Mouse (Mus musculus): Measurements from ENCODE around the gene Pom121.
A peak's percentile ranks its signal among the peaks of the same experiment; 100 is the strongest.

The Pom121 gene

GRCm38 (mm10) chr5:135394004-135394823, at the start of gene Pom121:
Gene Pom121, minus strand, starts transcription at chr5:135394546.
- DNase-seq (ENCODE audit: low read depth, low spot score): peak; percentile 93

DNA sequence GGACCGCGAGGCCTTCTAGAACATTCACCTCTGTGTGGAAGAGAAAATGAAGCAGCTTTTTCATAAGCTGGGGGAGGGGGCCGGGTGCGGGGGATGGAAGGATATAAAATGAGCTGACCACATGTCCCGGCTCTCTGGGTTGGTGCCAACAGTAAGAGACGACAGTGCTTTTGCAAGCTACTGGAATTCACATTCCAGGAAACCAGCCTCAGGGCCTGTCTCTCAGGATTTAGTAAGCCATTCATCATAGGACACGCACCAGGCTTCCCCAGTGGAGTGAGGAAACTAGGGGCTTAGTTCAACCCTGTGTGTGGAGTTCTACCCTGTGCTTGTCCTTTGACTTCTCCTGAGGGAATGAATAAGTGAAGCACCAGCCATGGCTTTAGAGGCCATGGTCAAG, 48.1 kb upstream of the Pom121 start:
- DNase-seq (ENCODE audit: low read depth, low spot score): peak; percentile 35

DNA sequence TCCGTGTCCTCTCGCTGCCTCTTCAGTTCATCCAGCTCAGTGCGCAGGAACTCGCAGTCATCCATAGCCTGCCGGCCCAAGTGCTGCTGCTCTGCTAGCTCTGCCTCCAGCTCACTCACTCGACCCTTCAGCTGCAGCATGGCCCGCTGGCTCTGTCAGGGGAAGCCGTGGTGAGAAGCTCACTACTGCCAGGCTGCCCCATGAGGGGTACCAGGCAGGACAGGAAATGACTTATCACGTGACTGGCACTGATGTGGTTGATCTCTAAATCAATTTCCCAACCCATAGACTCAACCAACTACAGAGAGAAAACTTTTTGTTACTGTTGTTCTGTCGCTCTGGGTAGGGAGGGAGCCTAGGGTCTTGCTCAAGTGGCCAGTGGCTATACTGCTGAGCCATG, 40.7 kb upstream of the Pom121 start:
- no peak for DNase-seq (ENCODE audit: low read depth, low spot score)

DNA sequence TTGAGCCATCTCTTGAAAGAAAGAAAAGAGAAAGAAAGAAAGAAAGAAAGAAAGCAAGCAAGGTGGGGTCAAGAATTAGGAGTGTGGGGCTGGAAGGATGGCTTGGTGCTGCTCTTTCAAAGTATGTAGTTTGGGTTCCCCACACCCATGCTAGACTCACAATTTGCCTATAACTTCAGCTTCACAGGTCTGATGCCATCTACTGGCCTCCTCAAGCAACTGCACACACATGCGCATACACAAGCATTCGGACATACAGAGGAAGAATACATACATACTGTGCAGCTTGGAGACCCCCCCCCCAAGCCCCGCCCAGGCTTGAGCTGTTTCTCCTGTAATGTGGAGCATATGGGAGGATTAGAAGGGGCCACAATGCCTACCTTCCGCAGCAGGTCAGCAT, 39.5 kb upstream of the Pom121 start:
- DNase-seq (ENCODE audit: low read depth, low spot score): no peak

- no peak for DNase-seq (ENCODE audit: low read depth, low spot score)
Measured at GRCm38 (mm10) chr5:135431111-135431510, 36.8 kb upstream of the Pom121 start.

DNA sequence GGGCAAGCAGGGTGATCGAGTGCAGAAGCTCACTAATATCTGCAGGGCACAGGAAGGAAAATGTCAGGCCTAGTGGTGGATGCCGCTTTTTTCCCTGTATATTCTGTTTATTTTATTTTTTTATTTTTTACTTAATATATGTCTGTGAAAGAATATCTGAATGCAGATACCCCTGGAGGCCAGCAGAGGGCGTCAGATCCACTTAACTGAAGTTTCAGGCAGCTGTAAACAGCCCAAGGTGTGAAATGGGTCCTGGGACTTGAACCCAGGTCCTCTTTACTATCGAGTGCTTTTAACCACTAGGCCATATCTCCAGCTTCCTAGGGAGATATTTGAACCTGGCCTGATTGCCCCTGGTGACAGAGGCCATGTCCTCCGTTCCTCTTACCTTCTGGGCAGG, 34.4 kb upstream of the Pom121 start:
- no peak for DNase-seq (ENCODE audit: low read depth, low spot score)

DNA sequence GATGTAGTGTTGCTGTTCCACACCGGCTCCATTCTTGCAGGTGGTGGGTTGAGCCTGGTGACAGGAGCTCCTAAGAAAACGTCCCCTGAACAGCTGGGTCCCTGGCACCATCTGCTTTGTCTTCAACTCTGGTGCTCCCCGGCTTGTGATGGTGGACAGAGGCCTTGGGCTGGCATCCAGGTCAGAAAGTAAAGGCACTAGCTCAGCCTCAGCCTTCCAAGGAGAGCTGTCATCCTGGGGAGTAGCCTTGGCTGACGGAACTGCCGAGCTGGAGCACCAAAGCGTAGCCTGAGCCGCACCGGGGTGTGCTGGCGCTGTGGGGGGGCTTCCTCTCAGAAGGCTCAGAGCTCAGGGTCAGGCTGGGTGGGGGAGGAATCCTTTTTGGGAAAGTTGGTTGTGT, 15.9 kb upstream of the Pom121 start:
- no peak for DNase-seq (ENCODE audit: low read depth, low spot score)

DNA sequence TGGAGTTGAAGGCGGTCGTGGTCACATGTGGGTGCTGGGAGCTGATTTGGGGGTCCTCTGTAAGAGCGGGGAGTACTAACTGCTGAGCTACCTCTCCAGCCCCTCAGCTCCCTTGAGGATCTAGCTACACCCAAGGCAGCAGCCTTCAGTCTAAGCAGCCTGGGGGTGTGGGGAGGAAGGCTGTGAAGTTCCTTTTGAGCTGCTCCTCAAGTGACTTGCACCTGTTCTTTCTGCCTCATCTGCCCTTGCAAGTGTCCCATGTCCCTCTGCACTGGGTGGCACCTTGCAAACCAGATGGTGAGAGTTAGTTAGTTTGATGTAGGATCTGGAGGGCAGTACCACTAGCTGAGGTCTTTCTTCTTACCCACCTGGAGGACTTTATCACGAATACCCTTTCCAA, 13.8 kb upstream of the Pom121 start:
- no peak for DNase-seq (ENCODE audit: low read depth, low spot score)

- no peak for DNase-seq (ENCODE audit: low read depth, low spot score)
Measured at GRCm38 (mm10) chr5:135405437-135405836, 11.1 kb upstream of the Pom121 start.

GRCm38 (mm10) chr5:135404623-135405022, 10.3 kb upstream of the Pom121 start:
- DNase-seq (ENCODE audit: low read depth, low spot score): peak; percentile 52

DNA sequence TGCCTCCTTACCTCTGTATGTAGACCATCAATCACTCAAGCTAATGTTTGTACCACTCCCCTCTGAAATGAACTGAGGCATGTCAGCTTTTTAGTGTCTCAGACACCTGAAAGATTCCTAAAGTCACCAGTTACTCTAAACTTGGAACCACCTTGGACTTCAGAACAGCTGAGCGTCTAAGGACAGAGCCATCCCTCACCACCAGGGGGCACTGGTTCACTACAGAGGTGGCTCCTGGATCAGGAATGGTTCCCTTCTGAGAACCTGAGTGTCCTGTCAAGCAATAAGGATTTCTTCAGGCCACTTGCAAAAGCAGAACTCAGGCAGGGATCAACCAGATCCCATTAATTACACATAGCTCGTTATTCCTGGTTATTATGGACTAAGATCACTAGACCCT, 5.9 kb upstream of the Pom121 start:
- DNase-seq (ENCODE audit: low read depth, low spot score): peak; percentile 82

DNA sequence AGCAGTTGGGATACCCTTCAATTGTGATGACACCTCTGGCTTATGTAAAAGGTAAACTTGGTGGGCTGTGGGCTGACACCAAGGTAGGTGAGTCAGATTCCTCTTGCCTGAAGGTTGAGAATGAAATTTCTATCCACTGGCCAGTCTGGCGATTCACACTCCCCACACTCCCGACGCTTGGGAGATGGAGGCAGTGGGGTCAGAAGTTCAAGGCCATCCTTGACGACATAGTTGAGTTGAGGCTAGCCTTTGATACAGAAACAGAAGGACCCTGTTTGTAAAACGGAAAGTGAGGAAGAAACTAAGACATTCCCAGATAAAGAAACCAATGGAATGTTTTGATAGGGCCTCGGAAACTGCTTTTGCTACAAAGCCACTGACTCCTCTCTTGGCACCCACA, 5.0 kb upstream of the Pom121 start:
- DNase-seq (ENCODE audit: low read depth, low spot score): no peak

DNA sequence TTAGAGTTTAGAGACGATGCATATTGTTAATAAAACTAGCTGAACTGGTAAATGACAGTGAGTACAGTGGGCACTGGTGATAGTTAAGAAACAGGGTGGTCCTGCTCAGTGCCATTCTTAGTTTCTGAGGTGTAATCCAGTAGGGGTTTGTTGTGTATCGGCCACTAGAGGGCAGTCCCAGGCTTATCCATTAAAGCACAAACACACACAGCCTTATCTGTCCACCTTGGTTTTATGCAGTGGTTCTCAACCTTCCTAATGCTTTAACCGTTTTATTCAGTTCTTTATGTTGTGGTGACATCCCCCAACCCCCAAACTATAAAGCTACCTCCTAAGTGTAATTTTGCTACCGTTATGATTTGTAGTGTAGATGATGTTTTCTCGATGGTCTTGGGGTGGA, 1.5 kb upstream of the Pom121 start:
- DNase-seq (ENCODE audit: low read depth, low spot score): peak; percentile 44

DNA sequence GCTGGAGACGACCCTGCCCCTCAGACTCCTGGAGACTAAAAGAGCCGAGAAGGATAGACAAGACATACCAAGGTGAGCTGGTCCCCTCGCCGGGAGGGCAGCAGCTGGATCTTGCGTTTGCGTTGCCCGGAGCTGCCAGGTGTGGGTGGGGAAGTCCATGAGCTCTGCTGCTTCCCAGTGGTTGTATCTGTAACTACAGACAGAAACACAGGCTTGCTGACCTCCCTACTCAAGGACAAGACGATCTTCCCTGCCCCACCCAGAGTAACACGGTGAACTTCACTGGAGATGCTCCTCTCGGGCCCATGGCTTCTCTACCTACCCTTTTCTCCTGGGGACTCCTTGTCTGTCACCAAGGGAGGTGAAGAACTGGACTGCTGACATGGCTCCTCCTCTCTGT, 10.6 kb downstream of the Pom121 start:
- no peak for DNase-seq (ENCODE audit: low read depth, low spot score)

DNA sequence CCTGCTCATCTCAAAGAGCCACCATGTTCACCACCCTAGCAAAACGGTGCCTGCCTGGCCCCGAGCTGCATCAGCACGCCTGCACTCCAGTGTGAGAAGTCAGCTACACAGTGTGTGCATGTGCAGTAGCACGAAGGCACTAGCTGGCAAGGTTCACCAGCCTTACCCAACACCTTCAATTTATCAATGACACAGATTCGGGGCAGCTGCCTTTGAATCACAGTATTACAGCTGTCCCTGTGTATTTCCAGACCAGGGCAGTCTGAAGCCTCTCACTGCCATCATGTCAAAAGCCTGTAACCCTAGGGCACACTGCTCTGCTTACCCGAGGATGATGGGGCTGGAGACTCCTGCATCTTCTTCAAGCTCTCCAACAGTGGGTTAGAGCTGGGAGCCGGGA, 11.6 kb downstream of the Pom121 start:
- DNase-seq (ENCODE audit: low read depth, low spot score): no peak

- DNase-seq (ENCODE audit: low read depth, low spot score): no peak
Measured at GRCm38 (mm10) chr5:135381356-135381925, 12.9 kb downstream of the Pom121 start.

- DNase-seq (ENCODE audit: low read depth, low spot score): no peak
Measured at GRCm38 (mm10) chr5:135380681-135381080, 13.7 kb downstream of the Pom121 start.

- DNase-seq (ENCODE audit: low read depth, low spot score): no peak
Measured at GRCm38 (mm10) chr5:135376341-135376740, 18.0 kb downstream of the Pom121 start.

DNA sequence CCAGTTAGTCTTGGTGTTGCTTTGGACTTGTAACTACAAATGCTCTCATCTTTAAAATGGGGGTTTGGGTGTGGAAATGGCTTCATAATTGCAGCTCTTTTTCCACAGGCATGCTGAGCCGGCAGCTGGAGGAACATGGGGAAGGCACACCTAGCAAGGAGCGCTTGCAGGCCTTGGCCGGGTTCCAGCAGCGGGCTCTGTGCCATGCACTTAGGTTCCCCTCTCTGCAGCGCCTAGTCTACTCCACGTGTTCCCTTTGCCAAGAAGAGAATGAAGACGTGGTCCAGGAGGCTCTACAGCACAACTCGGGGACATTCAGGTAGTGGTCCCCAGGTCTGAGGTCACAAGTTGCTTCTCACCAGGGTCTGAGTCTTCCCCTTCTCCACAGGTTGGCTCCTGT, 19.2 kb downstream of the Pom121 start:
- DNase-seq (ENCODE audit: low read depth, low spot score): no peak

DNA sequence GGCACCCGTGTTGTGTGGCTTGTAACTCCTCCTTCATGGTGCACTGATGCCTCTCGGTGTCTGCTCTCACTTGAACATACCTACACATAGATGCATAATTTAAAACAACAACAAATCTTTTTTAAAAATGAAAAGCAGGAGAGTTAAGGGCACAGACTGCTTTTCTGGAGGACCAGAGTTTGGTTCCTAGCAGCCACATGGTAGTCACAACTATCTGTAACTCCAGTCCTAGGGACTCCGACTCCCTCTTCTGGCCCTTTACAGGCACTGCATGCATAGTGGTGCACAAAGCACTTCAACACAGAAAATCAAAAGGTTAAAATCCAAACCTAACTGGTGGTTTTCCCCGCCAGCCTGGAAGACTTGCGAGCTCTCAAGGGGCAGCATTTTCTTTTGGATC, 20.7 kb downstream of the Pom121 start:
- DNase-seq (ENCODE audit: low read depth, low spot score): no peak

- DNase-seq (ENCODE audit: low read depth, low spot score): no peak
Measured at GRCm38 (mm10) chr5:135371195-135371594, 23.2 kb downstream of the Pom121 start.

GRCm38 (mm10) chr5:135369787-135370654, 24.3 kb downstream of the Pom121 start, which contains the start of gene Nsun5:
Gene Nsun5, plus strand, starts transcription at chr5:135369953.
- peak; percentile 95 for DNase-seq (ENCODE audit: low read depth, low spot score)
